Mouse (Mus musculus): Measurements from ENCODE around the gene Thy1. TPM values are rescaled to one million over a fixed set of nuclear protein-coding genes. Genes with fewer than 3 reads are reported as not detected.

Thy1 gene
- total and polyA plus RNA-seq, 3 experiments = 6.6 to 32.3 (median 15.5) TPM

DNA sequence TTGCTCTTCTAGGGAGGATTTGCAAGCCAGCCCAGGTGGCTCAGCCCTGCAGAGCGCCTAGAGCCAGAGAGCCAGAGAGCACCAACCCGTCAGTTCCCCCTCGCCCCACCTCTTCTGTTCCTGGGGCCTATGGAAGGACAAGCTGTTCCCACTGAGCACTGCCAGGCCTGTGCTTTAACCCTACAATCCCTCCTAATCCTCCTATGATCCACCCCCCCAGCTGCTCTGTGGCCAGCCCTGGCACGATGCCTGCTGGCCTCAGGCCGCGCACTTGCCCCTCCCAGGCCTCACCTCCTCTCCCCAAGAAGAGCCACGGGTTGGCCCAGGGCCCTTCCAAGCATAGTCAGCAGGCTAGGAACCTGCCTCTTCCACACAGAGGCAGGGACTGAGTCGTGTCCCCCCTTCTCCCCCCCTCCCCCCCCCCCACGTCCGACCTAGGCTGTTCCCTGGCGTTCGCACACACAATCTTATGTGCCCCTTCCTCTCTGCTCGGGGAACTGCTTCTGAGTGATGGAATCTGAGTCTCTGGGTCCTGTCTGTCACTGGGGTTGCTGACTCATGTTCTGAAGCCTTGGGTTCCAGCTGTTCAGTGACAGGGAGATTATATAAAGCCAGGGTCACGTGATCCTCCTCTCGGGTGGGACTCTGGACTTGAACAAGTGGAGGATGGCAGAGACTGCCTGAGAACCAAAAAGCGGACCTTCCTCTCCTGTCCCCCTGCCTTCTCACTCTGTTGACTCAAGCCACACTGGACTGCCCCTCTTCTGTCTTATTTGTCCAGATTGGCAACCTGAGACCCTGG is 36.0 kb downstream of the Thy1 start:
- peak overlapping the region; percentile 86 for H3K27ac ChIP-seq
- peak overlapping the region; percentile 54 for H3K9ac ChIP-seq (ENCODE audit: low read depth, low read length)
- intact Hi-C loops (cut with DNase I) = no loop called here
- DNase-seq = peak; percentile 87 to 90
- WGBS = 23% methylated on average over 16 of the region's 16 CpGs
- peaks cover 17% of the 10 kb centered on the region for H3K4me1 ChIP-seq (ENCODE audit: control insufficient read depth, insufficient read depth, low read length)
- no peak overlapping the region for H3K4me3 ChIP-seq
- H3K36me3 ChIP-seq (ENCODE audit: control insufficient read depth, insufficient read depth, low read length) = peaks cover 2% of the 10 kb centered on the region
- TF ChIP-seq CTCF (IDR thresholded peaks at IDR 0.05) = no peak
- TF ChIP-seq POLR2A (IDR thresholded peaks at IDR 0.05; ENCODE audit: insufficient read depth, low read depth, low read length) = peak; percentile 56; the same call in 1 of the 2 replicates
- peak; percentile 99 for TF ChIP-seq EP300 (IDR thresholded peaks at IDR 0.05; ENCODE audit: insufficient read depth, low read depth, low read length)
- no peaks in the 10 kb centered on the region for H3K79me2 ChIP-seq (replicated peaks; ENCODE audit: control insufficient read depth, insufficient read depth, low read length)
- H3K27me3 ChIP-seq (ENCODE audit: control insufficient read depth, insufficient read depth, low read length) = no peaks in the 10 kb centered on the region

DNA sequence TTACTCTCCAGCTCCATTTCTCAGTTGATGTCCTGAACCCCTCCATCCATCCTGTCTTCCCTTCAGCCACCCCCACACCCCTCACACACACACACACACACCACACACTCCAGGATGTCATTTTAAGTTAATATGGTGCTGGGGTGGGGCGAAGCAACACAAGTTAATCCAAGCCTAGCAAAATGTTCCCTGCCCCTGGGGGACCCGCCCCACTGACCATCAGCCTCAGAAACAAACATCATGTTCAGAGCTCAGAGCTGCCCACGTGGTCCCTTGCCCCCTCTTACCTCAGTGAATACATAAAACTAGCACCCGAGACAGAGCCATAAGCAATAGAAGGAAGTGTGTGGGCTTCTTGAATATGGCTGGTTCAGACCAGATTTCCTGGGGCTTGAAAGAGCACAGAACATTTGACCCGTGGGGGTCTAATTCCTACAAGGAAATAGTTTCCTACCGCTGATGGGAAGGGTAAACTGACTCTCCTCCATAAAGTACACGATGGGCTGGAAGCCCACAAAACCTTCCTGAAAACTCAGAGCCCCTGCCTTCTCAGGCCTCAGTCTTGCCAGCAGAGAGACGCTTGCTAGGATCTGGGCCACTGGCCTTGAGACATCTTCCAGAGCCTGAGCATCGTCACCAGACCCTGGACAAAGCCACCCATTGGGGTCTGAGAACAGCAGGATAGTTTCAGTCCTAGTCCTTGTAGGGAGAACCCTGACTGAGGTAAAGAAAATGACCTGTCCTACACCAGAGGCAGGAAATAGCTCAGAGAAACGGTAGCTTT is 37.0 kb downstream of the Thy1 start:
- Histone ChIP-seq H3K27me3 (ENCODE audit: control insufficient read depth, insufficient read depth, low read length) (no peaks in the 10 kb centered on the region), H3K4me1 (ENCODE audit: control insufficient read depth, insufficient read depth, low read length) (peaks cover 17% of the 10 kb centered on the region), H3K9ac (ENCODE audit: low read depth, low read length) (no peak overlapping the region; the same call in 1 of the 2 replicates), H3K36me3 (ENCODE audit: control insufficient read depth, insufficient read depth, low read length) (peaks cover 2% of the 10 kb centered on the region), H3K79me2 (replicated peaks; ENCODE audit: control insufficient read depth, insufficient read depth, low read length) (no peaks in the 10 kb centered on the region), H3K27ac (peak overlapping the region; percentile 86), H3K4me3 (no peak overlapping the region)
- DNase-seq = no peak
- intact Hi-C loops (cut with DNase I) = loop anchor here (10.0 kb wide), 1 partner anchor 405 kb away; the partner anchor contains the start of gene Bcl9l
- WGBS = 55% methylated on average over 10 of the region's 10 CpGs
- TF ChIP-seq CTCF (IDR thresholded peaks at IDR 0.05) (no peak), POLR2A (IDR thresholded peaks at IDR 0.05; ENCODE audit: insufficient read depth, low read depth, low read length) (no peak), EP300 (IDR thresholded peaks at IDR 0.05; ENCODE audit: insufficient read depth, low read depth, low read length) (no peak)

DNA sequence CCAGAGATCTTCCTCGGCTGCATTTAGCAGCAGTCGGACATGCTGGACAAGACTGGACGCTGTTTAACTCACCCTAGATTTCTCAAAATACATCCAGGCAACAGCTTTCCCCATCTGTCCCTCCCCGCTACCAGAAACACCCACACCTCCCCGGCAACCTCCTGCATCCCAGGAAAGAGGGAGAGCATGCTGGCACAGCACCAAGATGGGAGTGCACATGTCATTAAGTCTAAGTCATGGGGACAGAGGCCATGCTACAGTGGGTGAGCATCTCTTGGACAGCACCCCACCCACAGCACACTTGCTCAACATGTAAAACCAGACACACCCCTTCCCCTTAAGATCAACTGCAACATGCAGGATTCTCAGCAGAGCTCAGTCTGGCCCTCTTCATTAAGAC is 37.8 kb downstream of the Thy1 start:
- WGBS = 46% methylated on average over 5 of the region's 5 CpGs
- Histone ChIP-seq H3K27ac (peak overlapping the region; percentile 86), H3K27me3 (ENCODE audit: control insufficient read depth, insufficient read depth, low read length) (no peaks in the 10 kb centered on the region), H3K79me2 (replicated peaks; ENCODE audit: control insufficient read depth, insufficient read depth, low read length) (no peaks in the 10 kb centered on the region), H3K4me3 (no peak overlapping the region), H3K9ac (ENCODE audit: low read depth, low read length) (no peak overlapping the region), H3K36me3 (ENCODE audit: control insufficient read depth, insufficient read depth, low read length) (peaks cover 2% of the 10 kb centered on the region), H3K4me1 (ENCODE audit: control insufficient read depth, insufficient read depth, low read length) (peaks cover 17% of the 10 kb centered on the region)
- intact Hi-C loops (cut with DNase I) = loop anchor here (10.0 kb wide), 1 partner anchor 404 kb away; the partner anchor contains the start of gene Bcl9l
- DNase-seq = peak in 1 of 2 experiments; percentile 47
- TF ChIP-seq POLR2A (IDR thresholded peaks at IDR 0.05; ENCODE audit: insufficient read depth, low read depth, low read length) (no peak), EP300 (IDR thresholded peaks at IDR 0.05; ENCODE audit: insufficient read depth, low read depth, low read length) (no peak), CTCF (IDR thresholded peaks at IDR 0.05) (no peak)

DNA sequence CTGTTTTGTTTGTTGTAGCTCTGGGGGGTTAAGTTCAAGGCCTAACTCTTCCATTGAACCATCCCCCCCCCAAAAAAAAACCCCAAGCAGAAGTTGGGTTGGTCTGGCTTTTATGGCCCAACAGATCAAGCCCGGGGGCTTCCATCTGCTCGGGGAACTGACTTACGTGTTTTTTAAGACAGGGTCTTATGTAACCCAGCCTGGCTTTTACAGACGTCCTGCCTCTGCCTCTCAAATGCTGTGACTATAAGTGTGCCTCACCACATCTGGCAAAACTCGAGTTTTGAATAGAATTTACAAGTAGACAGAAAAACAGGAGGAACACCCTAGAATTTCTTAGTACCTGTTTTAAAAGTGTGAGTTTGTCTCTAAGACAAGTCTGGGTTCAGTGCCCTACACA is 38.4 kb downstream of the Thy1 start:
- Histone ChIP-seq H3K4me1 (ENCODE audit: control insufficient read depth, insufficient read depth, low read length) (peaks cover 16% of the 10 kb centered on the region), H3K79me2 (replicated peaks; ENCODE audit: control insufficient read depth, insufficient read depth, low read length) (no peaks in the 10 kb centered on the region), H3K4me3 (no peak overlapping the region), H3K36me3 (ENCODE audit: control insufficient read depth, insufficient read depth, low read length) (peaks cover 2% of the 10 kb centered on the region), H3K27ac (no peak overlapping the region), H3K27me3 (ENCODE audit: control insufficient read depth, insufficient read depth, low read length) (no peaks in the 10 kb centered on the region), H3K9ac (ENCODE audit: low read depth, low read length) (no peak overlapping the region)
- no peak for TF ChIP-seq POLR2A (IDR thresholded peaks at IDR 0.05; ENCODE audit: insufficient read depth, low read depth, low read length)
- no peak for TF ChIP-seq EP300 (IDR thresholded peaks at IDR 0.05; ENCODE audit: insufficient read depth, low read depth, low read length)
- no peak for TF ChIP-seq CTCF (IDR thresholded peaks at IDR 0.05)
- DNase-seq = no peak
- WGBS = 70% methylated on average over 5 of the region's 5 CpGs
- intact Hi-C loops (cut with DNase I) = loop anchor here (10.0 kb wide), 1 partner anchor 403 kb away; the partner anchor contains the start of gene Bcl9l

DNA sequence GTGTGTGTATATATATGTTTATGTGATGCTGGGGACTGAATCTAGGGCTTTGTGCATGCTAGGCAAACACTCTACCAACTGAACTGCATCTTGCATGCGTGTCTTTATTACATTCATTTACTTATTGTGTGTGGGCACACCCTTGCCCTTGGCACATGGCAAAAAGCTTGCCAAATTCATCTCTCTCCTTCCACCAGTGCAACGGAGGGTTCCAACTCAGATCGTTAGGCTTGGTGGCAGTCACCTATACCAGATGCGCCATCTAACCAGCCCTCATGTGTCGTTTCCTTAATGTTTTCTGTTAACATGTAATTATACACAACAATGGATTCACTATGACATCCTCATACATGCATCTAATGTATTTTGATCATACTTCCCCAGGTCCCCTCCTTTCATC is 39.1 kb downstream of the Thy1 start:
- Histone ChIP-seq H3K27ac (peak overlapping the region; percentile 53; the same call in 1 of the 2 replicates), H3K4me1 (ENCODE audit: control insufficient read depth, insufficient read depth, low read length) (peaks cover 16% of the 10 kb centered on the region)

More for the DNA sequence above, 39.1 kb downstream of the Thy1 start:
- Histone ChIP-seq H3K36me3 (ENCODE audit: control insufficient read depth, insufficient read depth, low read length) (no peaks in the 10 kb centered on the region; the same call in 1 of the 2 replicates), H3K27me3 (ENCODE audit: control insufficient read depth, insufficient read depth, low read length) (no peaks in the 10 kb centered on the region), H3K79me2 (replicated peaks; ENCODE audit: control insufficient read depth, insufficient read depth, low read length) (no peaks in the 10 kb centered on the region), H3K9ac (ENCODE audit: low read depth, low read length) (no peak overlapping the region), H3K4me3 (no peak overlapping the region)
- WGBS = 76% methylated on average over 5 of the region's 5 CpGs
- no peak for TF ChIP-seq POLR2A (IDR thresholded peaks at IDR 0.05; ENCODE audit: insufficient read depth, low read depth, low read length)
- no peak for TF ChIP-seq CTCF (IDR thresholded peaks at IDR 0.05)
- TF ChIP-seq EP300 (IDR thresholded peaks at IDR 0.05; ENCODE audit: insufficient read depth, low read depth, low read length) = no peak
- intact Hi-C loops (cut with DNase I) = loop anchor here (10.0 kb wide), 1 partner anchor 403 kb away; the partner anchor contains the start of gene Bcl9l
- peak in 1 of 2 experiments; percentile 8 for DNase-seq
